Mouse (Mus musculus) megakaryocyte, embryonic 14.5 days (primary cell): Measurements from ENCODE around the gene Thbd. TPM values are rescaled to one million over a fixed set of nuclear protein-coding genes. Genes with fewer than 3 reads are reported as not detected.

ENCODE experiments used
- H3K27me3 ChIP-seq: replicated peaks from 2 replicates; pipeline ENCODE3; 2012; ENCODE audit warnings: inconsistent platforms
- H3K36me3 ChIP-seq: replicated peaks from 2 replicates; pipeline ENCODE3; 2012; ENCODE audit warnings: low read length, inconsistent platforms, mixed read lengths
- H3K4me1 ChIP-seq: 2 replicates; pipeline ENCODE4 v1.6.1; 2012; ENCODE audit warnings: inconsistent platforms
- H3K4me3 ChIP-seq: replicated peaks from 2 replicates; pipeline ENCODE3; 2012; ENCODE audit warnings: moderate library complexity, mild to moderate bottlenecking, inconsistent platforms
- H3K9me3 ChIP-seq: 2 replicates; pipeline ENCODE4 v1.6.1; 2012; ENCODE audit warnings: inconsistent platforms
- FLI1 ChIP-seq: IDR thresholded peaks from 2 replicates; pipeline ENCODE4 v1.6.1; 2012; ENCODE audit warnings: low read length, inconsistent platforms, mixed read lengths
- GATA1 ChIP-seq: IDR thresholded peaks from 3 replicates; pipeline ENCODE4 v1.6.1; 2012; ENCODE audit warnings: mixed read lengths, low read length, inconsistent platforms, borderline replicate concordance
- polyA plus RNA-seq: library from polyadenylated mRNA; stranded (reverse); fragments of >175 nt; gene quantifications from 2 replicates; pipeline ENCODE4 v1.2.3, GENCODE M21; 2012; ENCODE audit warnings: low replicate concordance; ENCODE audit not compliant: insufficient read depth

The Thbd gene
- polyA plus RNA-seq, 1 experiment: 1.2 TPM

DNA sequence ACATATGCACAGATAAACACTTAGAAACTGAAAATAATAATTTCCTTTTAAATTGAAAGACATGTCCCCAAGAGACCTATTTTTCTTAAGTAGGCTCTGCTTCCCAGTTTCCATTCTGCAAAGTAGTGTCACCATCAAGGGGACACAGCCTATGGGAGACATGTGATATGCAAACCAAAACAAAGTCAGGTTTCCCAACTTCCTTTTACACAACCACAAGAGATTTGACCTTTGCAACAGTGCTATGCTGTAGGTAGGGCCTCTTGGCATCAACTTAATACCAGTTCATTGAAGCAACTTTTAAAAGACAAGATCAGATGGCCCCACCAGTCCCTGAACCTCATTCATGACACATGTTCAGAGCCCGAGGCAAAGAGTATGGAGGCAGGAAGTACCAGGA, 14.8 kb downstream of the Thbd start:
- Histone ChIP-seq H3K4me1 (peaks cover 53% of the 10 kb centered on the region), H3K36me3 (no peaks in the 10 kb centered on the region), H3K9me3 (0 out of 2 replicates have a peak, but pooled peaks cover 7% of the 10 kb centered on the region), H3K27me3 (peaks cover 31% of the 10 kb centered on the region), H3K4me3 (no peak overlapping the region)
- no peak for TF ChIP-seq GATA1
- TF ChIP-seq FLI1: no peak

- Histone ChIP-seq H3K27me3 (peaks cover 17% of the 10 kb centered on the region), H3K9me3 (no peaks in the 10 kb centered on the region), H3K4me1 (peaks cover 5% of the 10 kb centered on the region; the same call in 1 of the 2 replicates), H3K36me3 (no peaks in the 10 kb centered on the region), H3K4me3 (no peak overlapping the region)
- TF ChIP-seq GATA1 (no peak), FLI1 (no peak)
Measured at GRCm38 (mm10) chr2:148387652-148388581, 20.1 kb downstream of the Thbd start.

DNA sequence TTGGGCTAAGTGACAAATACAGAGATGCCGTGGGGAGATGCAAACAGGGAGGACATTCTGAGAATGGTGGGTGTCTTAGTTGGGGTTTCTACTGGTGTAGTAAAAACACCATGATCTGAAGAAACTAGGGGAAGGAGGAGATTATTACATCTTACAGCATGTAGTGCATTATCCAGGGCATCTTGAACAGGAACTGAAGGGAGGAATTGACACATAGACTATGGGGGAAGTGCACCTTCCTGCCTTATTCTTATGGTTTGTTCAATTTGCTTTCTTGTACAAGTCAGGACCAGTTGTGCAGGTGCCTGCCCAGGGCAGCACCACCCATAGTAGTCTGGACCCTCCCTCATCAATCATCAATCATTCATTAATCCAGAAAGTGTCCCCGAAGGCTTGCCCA, 21.1 kb downstream of the Thbd start:
- H3K27me3 ChIP-seq: peaks cover 15% of the 10 kb centered on the region
- TF ChIP-seq GATA1: no peak
- no peak for TF ChIP-seq FLI1
- H3K9me3 ChIP-seq: no peaks in the 10 kb centered on the region
- H3K4me3 ChIP-seq: no peak overlapping the region
- H3K4me1 ChIP-seq: 0 out of 2 replicates have a peak, but pooled peaks cover 3% of the 10 kb centered on the region
- no peaks in the 10 kb centered on the region for H3K36me3 ChIP-seq

DNA sequence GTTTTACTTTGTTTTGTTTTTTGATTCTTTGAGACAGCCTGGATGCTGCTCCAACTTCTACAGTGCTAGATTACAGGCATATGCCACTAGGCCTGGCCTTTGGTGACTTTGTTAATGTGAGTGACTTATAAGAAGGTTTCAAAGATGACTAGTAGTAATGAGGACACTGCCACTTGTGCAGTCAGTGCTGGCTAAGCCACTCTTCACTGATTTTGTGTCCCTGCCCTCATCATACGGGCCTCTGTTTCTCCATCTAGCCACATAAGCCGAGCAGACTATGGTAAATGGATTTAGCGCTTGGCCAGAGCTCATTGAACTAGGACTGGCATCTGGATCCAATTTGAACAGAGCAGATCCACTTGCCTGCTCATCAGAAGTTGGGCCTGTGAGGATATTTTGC, 21.5 kb downstream of the Thbd start:
- peaks cover 16% of the 10 kb centered on the region for H3K27me3 ChIP-seq
- no peaks in the 10 kb centered on the region for H3K36me3 ChIP-seq
- TF ChIP-seq GATA1 (no peak), FLI1 (no peak)
- 0 out of 2 replicates have a peak, but pooled peaks cover 3% of the 10 kb centered on the region for H3K4me1 ChIP-seq
- peaks cover 2% of the 10 kb centered on the region for H3K9me3 ChIP-seq
- no peak overlapping the region for H3K4me3 ChIP-seq

GRCm38 (mm10) chr2:148381076-148381475, 26.9 kb downstream of the Thbd start:
- TF ChIP-seq FLI1 (no peak), GATA1 (no peak)
- Histone ChIP-seq H3K4me3 (no peak overlapping the region), H3K27me3 (peaks cover 3% of the 10 kb centered on the region), H3K9me3 (peaks cover 7% of the 10 kb centered on the region), H3K4me1 (peaks cover 26% of the 10 kb centered on the region), H3K36me3 (no peaks in the 10 kb centered on the region)

GRCm38 (mm10) chr2:148379899-148380413, 28.0 kb downstream of the Thbd start:
- H3K27me3 ChIP-seq: peaks cover 3% of the 10 kb centered on the region
- H3K4me3 ChIP-seq: no peak overlapping the region
- no peak for TF ChIP-seq GATA1
- no peak for TF ChIP-seq FLI1

DNA sequence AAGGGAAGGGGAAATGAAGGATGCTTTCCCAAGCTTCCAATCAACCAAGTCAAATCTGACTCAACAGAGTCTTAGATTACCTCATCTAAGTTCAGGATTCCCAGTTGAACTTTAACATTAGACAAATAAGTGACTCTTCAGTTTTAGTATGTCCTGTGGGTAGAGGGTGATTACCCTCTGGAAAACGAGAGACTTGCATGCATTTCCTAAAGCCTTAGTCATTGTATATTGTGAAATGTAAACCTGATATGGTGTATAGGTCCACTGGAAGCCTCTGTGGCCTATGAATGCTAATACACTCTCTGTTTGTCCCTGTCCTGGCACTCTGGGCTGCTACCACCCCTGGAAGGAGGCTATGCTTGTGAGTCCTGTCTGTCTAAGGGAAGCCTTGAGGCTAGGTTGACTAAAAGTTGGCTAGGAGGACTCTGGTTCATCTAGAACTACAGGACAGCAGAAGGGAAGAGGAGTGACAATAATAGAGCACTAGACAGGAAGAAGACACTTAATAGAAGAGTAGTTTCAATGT, 29.1 kb downstream of the Thbd start:
- Histone ChIP-seq H3K27me3 (peaks cover 3% of the 10 kb centered on the region), H3K4me3 (no peak overlapping the region)

More at GRCm38 (mm10) chr2:148379899-148380413, 28.0 kb downstream of the Thbd start:
- H3K36me3 ChIP-seq: no peaks in the 10 kb centered on the region
- H3K9me3 ChIP-seq: peaks cover 7% of the 10 kb centered on the region
- H3K4me1 ChIP-seq: peaks cover 36% of the 10 kb centered on the region

GRCm38 (mm10) chr2:148375326-148376150, 32.5 kb downstream of the Thbd start:
- Histone ChIP-seq H3K27me3 (peaks cover 1% of the 10 kb centered on the region), H3K9me3 (no peaks in the 10 kb centered on the region), H3K4me1 (peaks cover 54% of the 10 kb centered on the region), H3K36me3 (no peaks in the 10 kb centered on the region), H3K4me3 (no peak overlapping the region)
- TF ChIP-seq GATA1: no peak
- no peak for TF ChIP-seq FLI1

More for the DNA sequence above, 29.1 kb downstream of the Thbd start:
- Histone ChIP-seq H3K36me3 (no peaks in the 10 kb centered on the region), H3K4me1 (peaks cover 41% of the 10 kb centered on the region), H3K9me3 (peaks cover 7% of the 10 kb centered on the region)
- TF ChIP-seq FLI1 (no peak), GATA1 (no peak)

- H3K36me3 ChIP-seq: no peaks in the 10 kb centered on the region
- H3K4me1 ChIP-seq: peaks cover 45% of the 10 kb centered on the region
- H3K27me3 ChIP-seq: peaks cover 7% of the 10 kb centered on the region
- H3K4me3 ChIP-seq: no peak overlapping the region
- TF ChIP-seq FLI1 (no peak), GATA1 (no peak)
- no peaks in the 10 kb centered on the region for H3K9me3 ChIP-seq
Measured at GRCm38 (mm10) chr2:148373602-148374071, 34.4 kb downstream of the Thbd start.
